Mouse (Mus musculus) 3T3-L1 (cell line): ENCODE data around the gene Tmem232.
"Not testable (repeated sequence)": the region's sequence is repeated elsewhere in the genome, so short reads cannot be mapped to it uniquely, and the experiment has no call there.

Experiments used
- DNase-seq: peaks from one replicate; pipeline ENCODE4 v3.0.0-alpha.2; 2015; ENCODE audit warnings: low read depth, low spot score

Gene Tmem232

GRCm38 (mm10) chr17:65225347-65225916 lies 315.1 kb downstream of the Tmem232 start:
- no peak for DNase-seq

DNA sequence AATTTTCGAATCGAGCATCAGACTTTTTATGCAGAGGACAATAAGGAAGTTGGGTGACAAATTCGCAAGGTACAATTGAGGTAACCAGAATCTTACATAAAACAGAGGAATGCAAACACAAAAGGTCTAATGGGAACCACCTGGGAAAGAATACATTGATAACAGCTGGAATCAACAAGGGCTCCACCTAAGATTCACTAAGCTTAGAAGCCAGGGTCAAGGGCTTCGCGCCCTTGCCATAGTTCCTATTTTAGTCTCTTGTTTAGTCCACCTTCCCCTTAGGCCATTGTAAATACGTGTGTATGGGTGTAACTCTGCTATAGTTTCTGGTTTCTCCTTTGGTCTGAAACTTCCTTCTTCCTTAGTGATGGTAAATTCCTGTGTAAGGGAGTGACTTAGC lies 318.9 kb downstream of the Tmem232 start:
- DNase-seq: not testable (repeated sequence)
